Mouse (Mus musculus) ES-E14 (cell line): ENCODE data around the gene Asb4. TPM values are rescaled to one million over a fixed set of nuclear protein-coding genes. Genes with fewer than 3 reads are reported as not detected.

Experiments
- DNase-seq: peaks from one replicate; pipeline ENCODE4 v3.0.0-alpha.2; 2013; ENCODE audit warnings: low read depth, low spot score
- H3K27ac ChIP-seq: 2 replicates; pipeline ENCODE4 v1.5.1; 2012; ENCODE audit warnings: low read depth, mild to moderate bottlenecking, low read length, moderate library complexity, mixed read lengths; ENCODE audit not compliant: poor library complexity, insufficient read depth, severe bottlenecking
- H3K36me3 ChIP-seq: 2 replicates; pipeline ENCODE4 v1.6.1; 2012; ENCODE audit warnings: mild to moderate bottlenecking, low read length, moderate library complexity, mixed read lengths; ENCODE audit not compliant: control insufficient read depth, poor library complexity, insufficient read depth, severe bottlenecking
- H3K4me1 ChIP-seq, 2 experiments: fragments of 150-350 bp in 1 of 2; sonication (generic) in 1 of 2; 2 replicates each; pipeline ENCODE4 v1.6.1; 2012; ENCODE audit warnings: low read length in 2 of 2, mild to moderate bottlenecking in 1 of 2, mixed read lengths in 1 of 2; ENCODE audit not compliant: control insufficient read depth in 2 of 2, insufficient read depth in 2 of 2, poor library complexity in 1 of 2
- H3K4me3 ChIP-seq, 2 experiments: fragments of 150-350 bp in 1 of 2; sonication (generic) in 1 of 2; 2 replicates each; pipeline ENCODE4 v1.5.1; 2012; ENCODE audit warnings: low read length in 2 of 2, low read depth in 1 of 2, mild to moderate bottlenecking in 1 of 2, mixed read lengths in 1 of 2; ENCODE audit not compliant: insufficient read depth in 1 of 2, poor library complexity in 1 of 2, severe bottlenecking in 1 of 2
- H3K9ac ChIP-seq: 2 replicates; pipeline ENCODE4 v1.6.1; 2012; ENCODE audit warnings: low read depth, mild to moderate bottlenecking, low read length, mixed read lengths; ENCODE audit not compliant: poor library complexity, insufficient read depth, severe bottlenecking
- H3K9me3 ChIP-seq: fragments of 150-350 bp; sonication (generic); 2 replicates; pipeline ENCODE4 v1.6.1; 2012; ENCODE audit warnings: low read depth, mild to moderate bottlenecking, low read length; ENCODE audit not compliant: control insufficient read depth, insufficient read depth
- CHD2 ChIP-seq: IDR thresholded peaks from 2 replicates; pipeline ENCODE4 v1.6.1; 2014; ENCODE audit warnings: mild to moderate bottlenecking, low read depth, low read length, inconsistent platforms
- HCFC1 ChIP-seq: IDR thresholded peaks from 2 replicates; pipeline ENCODE4 v1.6.1; 2012; ENCODE audit warnings: low read length, inconsistent platforms, borderline replicate concordance; ENCODE audit not compliant: insufficient read depth
- MAFK ChIP-seq: IDR thresholded peaks from 2 replicates; pipeline ENCODE4 v1.6.1; 2014; ENCODE audit warnings: mild to moderate bottlenecking, low read depth, low read length, inconsistent platforms; ENCODE audit not compliant: insufficient read depth
- ZC3H11A ChIP-seq: IDR thresholded peaks from 2 replicates; pipeline ENCODE4 v1.6.1; 2012; ENCODE audit warnings: low read depth, mild to moderate bottlenecking, inconsistent platforms, low read length, borderline replicate concordance
- ZNF384 ChIP-seq: IDR thresholded peaks from 2 replicates; pipeline ENCODE4 v1.6.1; 2012; ENCODE audit warnings: low read depth, low read length, inconsistent platforms
- in situ Hi-C, 2 experiments: fragments of 600-800 bp; cut with MboI; formaldehyde crosslinking; loops; one replicate each; pipeline ENCODE4 v1.15.1; 2025; ENCODE audit warnings: low sequenced_read_pairs in 2 of 2, inconsistent platforms in 1 of 2; ENCODE audit not compliant: unreplicated experiment in 2 of 2
- total RNA-seq: library from RNA; depleted of rRNA; stranded (reverse); fragments of 300-350 nt; gene quantifications from 2 replicates; pipeline ENCODE4 v1.2.3, GENCODE M21; 2012

The Asb4 gene
- total RNA-seq, 1 experiment, result 0.22 TPM

- Histone ChIP-seq H3K27ac (no peak overlapping the region), H3K4me1 (peaks cover 9 to 13% of the 10 kb centered on the region in 2 experiments; a peak in 3 of 4 replicates), H3K9ac (no peak overlapping the region), H3K36me3 (no peaks in the 10 kb centered on the region), H3K4me3 (no peak overlapping the region), H3K9me3 (no peaks in the 10 kb centered on the region)
- TF ChIP-seq ZC3H11A (no peak), ZNF384 (no peak), HCFC1 (no peak), MAFK (no peak), CHD2 (no peak)
- in situ Hi-C loops, result loop anchor here (5.0 to 25.0 kb wide), 3 partner anchors 270 to 730 kb away; no protein-coding TSS in a partner anchor
- no peak for DNase-seq
These were observed 1.1 kb upstream of the Asb4 start for GRCm38 (mm10) chr6:5381918-5382582.

DNA sequence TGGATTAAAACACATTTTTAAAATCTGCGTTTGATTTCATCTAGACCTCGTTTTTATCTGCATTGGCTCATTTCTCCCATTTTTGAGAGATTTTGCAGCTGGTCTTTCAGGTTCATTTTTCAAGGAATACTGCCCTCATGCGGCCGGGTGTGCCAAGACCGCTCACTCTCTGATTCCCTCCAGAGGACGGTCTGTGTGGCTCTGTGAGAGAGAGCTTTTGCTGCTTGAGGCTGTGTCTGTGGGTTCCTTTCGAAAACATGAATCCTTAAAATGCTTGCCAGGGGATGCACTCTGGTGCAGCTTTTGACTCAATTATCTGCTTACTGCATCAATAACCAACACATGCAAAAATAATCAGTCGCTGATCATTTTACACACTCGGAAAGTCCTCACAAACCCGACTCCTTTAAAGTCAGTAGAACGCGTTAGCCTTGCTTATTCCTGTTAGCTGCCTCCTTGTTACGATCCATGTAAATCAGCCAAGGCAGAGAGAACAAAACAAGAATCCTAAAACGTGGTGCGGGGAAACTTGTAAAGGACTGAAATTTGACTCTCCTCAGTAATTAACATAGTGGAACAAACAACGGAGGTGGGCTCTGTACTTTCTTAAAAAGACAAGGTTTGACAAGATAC is 487 bp upstream of the Asb4 start:
- TF ChIP-seq ZNF384 (no peak), MAFK (no peak), ZC3H11A (0 out of 2 replicates have a peak, but pooled peaks have one; percentile 14), HCFC1 (no peak), CHD2 (no peak)
- no peak overlapping the region for H3K9ac ChIP-seq
- H3K4me1 ChIP-seq, result peaks cover 9 to 13% of the 10 kb centered on the region in 2 experiments; a peak in 3 of 4 replicates
- no peaks in the 10 kb centered on the region for H3K9me3 ChIP-seq
- no peak overlapping the region for H3K27ac ChIP-seq
- no peak for DNase-seq
- no peaks in the 10 kb centered on the region for H3K36me3 ChIP-seq
- no peak overlapping the region for H3K4me3 ChIP-seq
- in situ Hi-C loops, result loop anchor here (5.0 to 25.0 kb wide), 3 partner anchors 270 to 730 kb away; no protein-coding TSS in a partner anchor

DNA sequence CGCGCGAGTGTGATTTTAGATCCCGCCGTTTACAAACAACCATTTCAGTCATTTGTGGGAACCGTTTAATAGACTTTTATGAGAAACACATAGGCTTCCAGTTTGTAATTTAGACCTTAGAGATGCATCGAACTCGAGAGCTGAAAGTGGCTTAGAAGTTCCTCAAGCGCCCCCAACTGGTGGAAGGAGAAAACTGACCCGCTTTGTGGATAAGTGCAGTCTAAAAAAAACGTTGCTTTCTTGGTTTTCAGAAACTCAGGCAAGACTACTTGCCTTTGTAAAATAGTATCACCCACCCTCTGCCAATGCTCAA is 948 bp downstream of the Asb4 start:
- Histone ChIP-seq H3K27ac (no peak overlapping the region), H3K4me1 (peaks cover 9 to 13% of the 10 kb centered on the region in 2 experiments; a peak in 3 of 4 replicates), H3K4me3 (0 out of 4 replicates have a peak overlapping the region, but pooled peaks of 1 of the 2 experiments have one; percentile 29), H3K9ac (no peak overlapping the region; the same call in 1 of the 2 replicates), H3K36me3 (no peaks in the 10 kb centered on the region), H3K9me3 (no peaks in the 10 kb centered on the region)
- in situ Hi-C loops, result loop anchor here (5.0 to 25.0 kb wide), 3 partner anchors 272 to 732 kb away; no protein-coding TSS in a partner anchor
- TF ChIP-seq ZC3H11A (peak; percentile 70; the same call in 1 of the 2 replicates), CHD2 (no peak), ZNF384 (peak; percentile 74; the same call in 1 of the 2 replicates)
- peak; percentile 61 for DNase-seq

DNA sequence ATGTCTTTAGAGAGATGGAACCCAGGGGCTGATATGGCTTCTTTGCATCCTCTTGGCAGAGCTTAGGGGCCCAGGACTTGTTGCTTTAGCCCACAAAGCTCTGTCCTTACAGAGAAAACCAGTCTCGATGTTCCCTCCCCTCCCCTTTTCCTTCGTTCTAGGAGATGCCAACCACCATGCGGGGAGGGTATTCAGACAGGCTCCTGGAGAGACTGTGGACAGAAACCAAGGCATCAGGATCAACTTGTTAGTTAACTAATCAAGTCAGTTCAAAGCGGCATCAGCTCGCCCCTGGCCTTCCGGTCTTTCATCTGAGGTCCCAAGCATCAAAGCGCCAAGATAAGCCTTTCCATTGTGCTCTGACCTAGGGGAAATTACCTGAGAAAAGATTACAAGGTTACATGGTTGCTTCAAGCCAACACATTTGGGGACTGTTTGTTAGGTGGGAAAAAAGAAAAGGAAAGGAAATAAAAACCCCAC is 2.0 kb downstream of the Asb4 start:
- H3K27ac ChIP-seq, result no peak overlapping the region
- no peak for DNase-seq
- H3K36me3 ChIP-seq, result no peaks in the 10 kb centered on the region
- no peak overlapping the region for H3K4me3 ChIP-seq
- no peak for TF ChIP-seq CHD2
- no peak for TF ChIP-seq HCFC1
- no peak for TF ChIP-seq ZNF384
- no peak for TF ChIP-seq ZC3H11A
- TF ChIP-seq MAFK, result no peak
- no peaks in the 10 kb centered on the region for H3K9me3 ChIP-seq
- H3K9ac ChIP-seq, result no peak overlapping the region
- in situ Hi-C loops, result loop anchor here (25.0 kb wide), 2 partner anchors 273 to 723 kb away; no protein-coding TSS in a partner anchor
- peaks cover 4 to 7% of the 10 kb centered on the region in 2 experiments; a peak in 3 of 4 replicates for H3K4me1 ChIP-seq
